Mouse (Mus musculus) cerebellum, postnatal 36 days (tissue): ENCODE measurements around the gene Tmem38b.
"Not testable (repeated sequence)": the region's sequence is repeated elsewhere in the genome, so short reads cannot be mapped to it uniquely, and the experiment has no call there.

Experiments used
- DNase-seq, 2 experiments: peaks; one replicate each; pipeline ENCODE4 v3.0.0; 2021 to 2022; ENCODE audit warnings: mixed read lengths in 2 of 2

Tmem38b gene

GRCm38 (mm10) chr4:53825821-53826605 is at the start of gene Tmem38b:
Tmem38b (plus strand) TSS chr4:53826045.
- DNase-seq, result peak; percentile 74 to 84

GRCm38 (mm10) chr4:53781396-53781795 is 44.4 kb upstream of the Tmem38b start:
- no peak for DNase-seq

DNA sequence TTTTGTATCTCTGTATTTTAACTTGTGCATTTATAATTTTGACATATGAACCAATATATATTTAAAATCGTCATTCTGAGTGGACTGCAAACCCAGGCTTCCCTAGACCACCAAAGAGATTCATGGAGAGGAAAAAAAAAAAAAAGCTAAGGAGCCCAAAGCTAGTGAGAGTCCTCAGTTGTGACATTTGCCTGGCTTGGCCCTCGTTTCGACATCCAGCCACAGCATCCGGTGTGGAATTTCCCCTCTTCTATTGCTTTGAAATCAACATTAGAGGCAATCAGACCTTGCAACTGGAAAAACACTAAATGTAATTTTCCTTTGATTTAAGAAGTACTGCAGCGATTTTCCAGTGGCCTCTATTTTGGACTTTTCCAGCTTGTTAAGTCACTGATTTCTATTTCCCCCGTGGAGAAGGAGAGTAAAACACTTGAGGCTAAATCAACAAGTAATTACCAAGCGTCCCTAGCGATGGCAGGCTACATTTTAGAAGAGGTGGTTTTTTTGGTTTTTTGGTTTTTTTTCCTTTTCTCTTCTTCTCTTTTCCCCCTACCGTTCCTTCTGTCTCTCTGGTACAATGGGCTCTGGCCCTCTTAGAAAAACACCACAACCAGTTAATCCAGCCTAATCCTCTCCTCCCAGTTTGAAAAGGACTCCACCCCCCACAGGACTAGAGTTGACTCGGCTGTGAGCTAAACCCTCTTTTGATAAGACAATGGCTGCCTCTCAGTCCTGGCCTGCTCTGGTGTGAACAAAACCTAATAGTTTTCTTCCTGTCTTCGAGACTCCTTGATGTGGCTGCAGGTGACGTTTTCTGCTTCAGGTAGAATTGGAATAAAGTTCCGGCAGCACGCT is 43.4 kb upstream of the Tmem38b start:
- no peak for DNase-seq

DNA sequence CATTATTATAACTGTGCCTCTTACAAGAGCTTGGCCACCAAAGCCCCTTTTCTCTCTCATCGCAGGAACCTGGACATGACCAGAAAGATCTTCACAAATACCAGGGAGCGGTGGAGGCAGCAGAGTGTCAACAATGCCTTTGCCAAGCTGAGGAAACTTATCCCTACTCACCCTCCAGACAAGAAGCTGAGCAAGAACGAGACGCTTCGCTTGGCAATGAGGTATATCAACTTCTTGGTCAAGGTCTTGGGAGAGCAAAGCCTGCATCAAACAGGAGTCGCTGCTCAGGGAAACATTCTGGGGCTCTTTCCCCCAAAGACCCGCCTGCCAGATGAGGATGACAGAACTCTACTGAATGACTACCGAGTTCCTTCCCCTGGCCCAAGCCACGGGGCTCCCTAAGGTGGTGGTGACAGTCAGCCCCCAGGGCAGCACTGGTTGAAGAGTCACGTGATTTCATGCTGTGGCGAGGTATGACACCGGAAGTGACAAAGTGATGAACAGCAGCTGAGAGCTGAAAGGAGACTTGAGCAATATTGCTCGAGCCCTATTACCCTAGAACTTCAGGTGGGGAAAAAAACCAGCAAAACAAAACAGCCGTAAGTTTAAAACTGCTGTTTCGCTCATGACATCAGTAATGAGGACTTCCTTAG is 40.0 kb upstream of the Tmem38b start:
- DNase-seq, result no peak

- no peak for DNase-seq
Measured at GRCm38 (mm10) chr4:53786851-53787250, 39.0 kb upstream of the Tmem38b start.

DNA sequence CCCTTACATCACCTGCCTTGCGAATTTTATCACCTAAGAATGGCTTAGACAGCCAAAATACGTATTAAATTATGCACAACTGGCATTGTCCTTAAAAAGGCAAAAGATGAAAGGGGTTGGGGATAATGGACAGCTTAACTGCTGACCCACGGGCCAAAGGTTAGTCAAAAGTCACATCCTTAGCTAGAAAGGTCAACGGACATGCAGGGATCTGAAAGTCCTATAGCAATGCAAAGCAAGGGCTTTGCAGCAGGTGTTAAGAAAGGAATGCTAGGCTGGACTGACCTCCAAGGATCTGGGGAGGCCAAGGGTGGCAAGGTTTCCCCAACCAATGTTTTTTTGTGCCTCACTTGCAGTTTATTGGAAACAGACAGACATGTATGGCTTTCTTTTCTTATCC is 36.5 kb upstream of the Tmem38b start:
- DNase-seq, result no peak

GRCm38 (mm10) chr4:53794257-53794966 is 31.4 kb upstream of the Tmem38b start:
- no peak for DNase-seq

- no peak for DNase-seq
Measured at GRCm38 (mm10) chr4:53795086-53795485, 30.8 kb upstream of the Tmem38b start.

- DNase-seq, result no peak
Measured at GRCm38 (mm10) chr4:53795706-53796105, 30.1 kb upstream of the Tmem38b start.

- DNase-seq, result no peak
Measured at GRCm38 (mm10) chr4:53796865-53797772, 28.7 kb upstream of the Tmem38b start.

DNA sequence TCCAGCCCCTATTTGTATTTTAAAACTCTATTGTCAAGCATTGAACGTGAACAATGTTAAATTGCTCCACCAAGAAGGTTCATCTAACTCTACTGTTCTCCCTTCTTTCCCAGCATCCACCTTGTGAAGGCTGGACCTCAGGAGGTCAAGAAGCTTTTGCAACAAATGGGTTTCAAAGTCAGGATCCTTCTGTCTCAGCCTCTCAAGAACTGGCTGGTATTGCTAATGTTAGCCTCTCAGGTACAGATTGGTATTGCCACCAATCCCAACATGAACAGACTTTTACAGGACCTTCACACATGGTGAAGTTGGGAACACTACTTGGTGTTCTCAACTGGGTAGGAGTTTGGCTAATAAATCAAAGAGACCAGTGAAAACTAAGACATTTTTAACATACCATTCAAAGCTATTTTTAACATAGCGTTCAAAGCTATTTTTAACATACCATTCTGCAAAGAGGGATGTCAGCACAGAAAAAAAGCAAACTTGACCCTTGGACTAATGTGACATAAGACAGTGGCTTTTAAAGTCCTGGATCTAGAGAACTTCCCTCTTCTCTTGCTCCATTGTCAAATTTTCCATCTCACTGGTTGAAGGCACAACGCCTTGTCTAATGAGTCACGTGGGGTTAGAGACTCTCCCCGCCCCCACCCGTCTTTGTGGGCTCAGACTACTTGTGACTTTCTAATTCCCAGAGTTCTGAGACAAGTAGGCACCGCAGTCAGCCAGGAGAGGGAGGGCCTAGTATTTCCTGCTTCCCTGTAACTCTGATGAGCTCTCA is 26.8 kb upstream of the Tmem38b start:
- no peak for DNase-seq

DNA sequence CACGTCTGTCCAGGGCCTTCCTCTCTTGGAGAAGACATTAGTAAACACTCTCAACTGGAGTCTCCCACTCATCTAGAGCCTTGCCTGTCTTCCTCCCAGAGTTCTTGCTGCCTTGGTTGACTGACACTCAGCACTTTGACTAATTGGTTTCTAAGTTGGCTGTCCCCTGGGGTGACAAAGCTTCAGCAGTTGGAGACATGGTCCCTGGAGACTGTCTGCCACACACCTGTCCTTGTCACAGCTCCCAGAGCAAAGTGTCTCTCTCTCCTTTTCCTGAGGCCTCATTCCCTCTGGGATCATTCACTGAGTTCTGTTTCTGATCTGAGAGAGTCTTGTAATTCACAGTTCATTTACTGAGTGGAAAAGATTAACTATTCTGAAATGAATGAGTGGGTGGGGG is 26.1 kb upstream of the Tmem38b start:
- no peak for DNase-seq

GRCm38 (mm10) chr4:53803674-53804073 is 22.2 kb upstream of the Tmem38b start:
- DNase-seq, result not testable (repeated sequence)

DNA sequence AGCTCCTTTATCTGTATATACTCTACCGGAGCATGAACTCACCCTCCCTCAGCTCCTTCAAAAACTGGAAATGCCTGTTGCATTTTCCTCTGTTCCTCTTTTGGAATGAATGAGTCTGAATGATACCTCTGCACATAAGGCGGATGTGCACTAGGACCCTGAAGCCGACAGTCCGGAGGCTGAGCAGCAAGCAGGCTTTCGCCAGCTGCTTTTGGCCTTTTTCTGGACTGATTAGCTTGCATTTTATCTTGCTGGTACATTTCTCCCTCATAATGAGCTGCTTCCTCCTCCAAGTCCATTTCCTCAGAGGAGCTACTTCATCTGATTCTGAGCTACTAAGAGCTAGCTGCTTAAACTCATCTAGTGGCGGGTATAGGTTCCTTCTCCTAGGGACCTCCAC is 19.4 kb upstream of the Tmem38b start:
- DNase-seq, result not testable (repeated sequence)

GRCm38 (mm10) chr4:53818320-53818719 is 7.5 kb upstream of the Tmem38b start:
- DNase-seq, result no peak

GRCm38 (mm10) chr4:53823697-53824096 is 2.1 kb upstream of the Tmem38b start:
- no peak for DNase-seq

DNA sequence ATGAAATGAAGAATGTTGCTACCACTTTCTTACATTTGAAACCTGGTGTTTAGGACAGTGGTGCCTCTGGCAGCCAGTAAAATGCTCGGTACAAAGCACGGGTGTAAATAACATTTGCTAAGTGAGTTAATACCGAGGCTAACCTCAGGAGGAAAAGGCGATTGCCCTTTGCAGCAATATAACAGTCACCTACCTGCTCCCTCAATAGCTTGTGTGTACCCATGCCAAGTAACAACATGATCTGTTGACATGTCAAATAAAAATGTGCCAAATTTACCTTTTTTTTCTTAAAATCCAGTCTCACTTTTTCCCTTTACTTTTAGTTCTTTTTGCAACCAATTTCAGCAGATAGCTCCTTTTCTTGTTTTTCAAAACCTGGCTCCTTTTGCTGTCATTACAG is 1.0 kb upstream of the Tmem38b start:
- DNase-seq, result no peak

DNA sequence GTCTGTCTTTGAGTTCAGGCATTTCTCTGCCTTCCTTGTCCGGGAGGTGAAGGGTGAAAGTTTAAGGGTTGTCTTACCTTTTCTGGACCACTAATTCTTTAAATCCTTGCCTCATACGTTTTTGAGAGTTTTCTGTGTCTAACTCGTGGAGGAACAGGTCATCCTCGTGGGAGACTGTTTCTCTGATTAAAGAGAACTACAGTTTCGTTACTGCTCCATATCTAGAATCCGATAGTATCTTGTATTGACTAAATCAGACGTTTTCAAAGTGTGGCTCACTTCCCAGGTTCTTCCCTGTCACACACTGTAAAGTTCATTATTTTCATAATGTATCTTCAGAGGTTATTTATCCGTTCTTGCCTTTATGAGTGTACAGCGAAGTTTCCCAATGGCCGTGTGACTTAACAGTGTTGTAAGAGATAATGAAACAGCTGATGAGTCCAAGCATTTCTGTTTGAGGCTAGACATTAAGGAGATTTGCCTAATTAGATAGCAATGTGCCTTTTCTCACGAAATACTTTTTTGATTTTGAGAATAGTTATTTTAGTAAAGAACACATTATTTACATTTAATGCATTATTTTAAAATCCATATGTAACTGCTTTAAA is 900 bp downstream of the Tmem38b start:
- no peak for DNase-seq

GRCm38 (mm10) chr4:53827869-53828268 is 2.0 kb downstream of the Tmem38b start:
- DNase-seq, result no peak

GRCm38 (mm10) chr4:53828914-53829313 is 3.1 kb downstream of the Tmem38b start:
- DNase-seq, result no peak
